Mouse (Mus musculus): ENCODE measurements around the gene Rnf24. TPM values are rescaled to one million over a fixed set of nuclear protein-coding genes. Genes with fewer than 3 reads are reported as not detected.
A peak's percentile ranks its signal among the peaks of the same experiment; 100 is the strongest.
"Not testable (repeated sequence)": the region's sequence is repeated elsewhere in the genome, so short reads cannot be mapped to it uniquely, and the experiment has no call there.

The Rnf24 gene
- polyA plus RNA-seq, 1 experiment from 2014 or later: 7.3 TPM

GRCm38 (mm10) chr2:131300485-131300884, 52.2 kb downstream of the Rnf24 start:
- Histone ChIP-seq H3K27ac (peak overlapping the region; percentile 57), H3K4me1 (peaks cover 18% of the 10 kb centered on the region), H3K36me3 (peaks cover 48% of the 10 kb centered on the region), H3K27me3 (no peaks in the 10 kb centered on the region), H3K9ac (no peak overlapping the region), H3K4me3 (no peak overlapping the region), H3K9me3 (no peaks in the 10 kb centered on the region), H3K4me2 (no peak overlapping the region)
- ATAC-seq (ENCODE audit: insufficient number of reproducible peaks, low FRiP score, low TSS enrichment, low read depth): no peak
- 74% methylated on average over 2 of the region's 2 CpGs for WGBS

GRCm38 (mm10) chr2:131298674-131299073, 54.0 kb downstream of the Rnf24 start:
- not testable (repeated sequence) for H3K27me3 ChIP-seq; H3K4me3 ChIP-seq; ATAC-seq (ENCODE audit: insufficient number of reproducible peaks, low FRiP score, low TSS enrichment, low read depth); H3K4me2 ChIP-seq; H3K9me3 ChIP-seq; H3K9ac ChIP-seq; H3K27ac ChIP-seq
- WGBS: 47% methylated on average over 7 of the region's 7 CpGs
- Histone ChIP-seq H3K4me1 (peaks cover 18% of the 10 kb centered on the region), H3K36me3 (peaks cover 59% of the 10 kb centered on the region)

DNA sequence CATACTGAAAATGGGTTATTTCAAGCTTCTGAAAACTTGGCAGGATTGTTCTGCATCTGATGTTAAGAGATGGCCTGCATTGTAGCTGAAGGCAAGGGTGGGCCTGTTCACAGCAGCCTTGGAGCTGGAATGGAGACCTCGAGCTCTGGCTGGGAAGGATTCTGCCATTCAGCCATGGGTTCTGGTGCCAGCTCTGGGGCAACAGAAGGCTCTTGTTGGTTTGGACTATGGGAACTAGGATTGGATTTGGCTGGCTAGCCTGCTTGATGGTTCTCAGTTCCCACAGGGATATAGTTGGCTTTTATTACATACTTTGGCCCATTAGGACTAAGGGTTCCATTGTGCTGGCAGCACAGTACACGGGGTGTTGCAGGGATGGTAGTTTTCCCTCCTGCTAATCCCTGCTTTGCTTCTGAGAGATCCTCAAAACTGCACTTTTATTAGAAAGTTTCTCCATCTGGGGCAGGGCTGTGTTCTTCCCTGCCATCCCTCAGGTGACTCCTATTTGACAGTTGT, 55.9 kb downstream of the Rnf24 start:
- ATAC-seq (ENCODE audit: insufficient number of reproducible peaks, low FRiP score, low TSS enrichment, low read depth): no peak
- Histone ChIP-seq H3K4me3 (no peak overlapping the region), H3K27me3 (no peaks in the 10 kb centered on the region), H3K9me3 (no peaks in the 10 kb centered on the region), H3K4me2 (no peak overlapping the region), H3K4me1 (peaks cover 11% of the 10 kb centered on the region), H3K9ac (no peak overlapping the region), H3K27ac (no peak overlapping the region), H3K36me3 (peaks cover 63% of the 10 kb centered on the region)
- WGBS: 80% methylated on average over 2 of the region's 2 CpGs

- Histone ChIP-seq H3K4me1 (no peaks in the 10 kb centered on the region), H3K27me3 (no peaks in the 10 kb centered on the region), H3K4me3 (no peak overlapping the region), H3K9me3 (no peaks in the 10 kb centered on the region), H3K27ac (no peak overlapping the region), H3K36me3 (peaks cover 62% of the 10 kb centered on the region), H3K4me2 (no peak overlapping the region), H3K9ac (no peak overlapping the region)
- ATAC-seq (ENCODE audit: insufficient number of reproducible peaks, low FRiP score, low TSS enrichment, low read depth): no peak
Observed at GRCm38 (mm10) chr2:131290669-131291068, 62.0 kb downstream of the Rnf24 start.

GRCm38 (mm10) chr2:131286276-131286675, 66.4 kb downstream of the Rnf24 start:
- H3K4me2 ChIP-seq: no peak overlapping the region
- H3K9me3 ChIP-seq: no peaks in the 10 kb centered on the region
- peaks cover 49% of the 10 kb centered on the region for H3K36me3 ChIP-seq
- H3K27ac ChIP-seq: no peak overlapping the region
- H3K9ac ChIP-seq: no peak overlapping the region
- 57% methylated on average over 1 of the region's 1 CpGs for WGBS
- no peaks in the 10 kb centered on the region for H3K4me1 ChIP-seq
- ATAC-seq (ENCODE audit: insufficient number of reproducible peaks, low FRiP score, low TSS enrichment, low read depth): no peak
- no peaks in the 10 kb centered on the region for H3K27me3 ChIP-seq
- no peak overlapping the region for H3K4me3 ChIP-seq

DNA sequence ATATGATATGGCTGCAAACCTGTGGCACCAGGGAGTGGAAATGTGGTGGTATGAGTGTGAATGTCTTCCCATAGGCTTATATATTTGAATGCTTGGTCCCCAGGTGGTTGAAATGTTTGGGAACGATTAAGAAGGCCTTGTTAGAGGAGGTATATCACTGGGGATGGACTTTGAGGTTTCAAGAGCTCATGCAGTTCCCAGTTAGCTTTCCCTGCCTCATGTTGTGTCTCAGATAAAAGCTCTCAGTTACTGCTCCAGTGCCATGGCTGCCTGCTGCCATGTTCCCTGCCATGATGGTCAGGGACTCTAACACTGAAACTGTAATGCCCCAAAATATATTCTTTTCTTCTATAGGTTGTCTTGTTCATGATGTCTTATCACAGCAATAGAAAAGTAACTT, 71.1 kb downstream of the Rnf24 start:
- no peaks in the 10 kb centered on the region for H3K27me3 ChIP-seq
- H3K4me3 ChIP-seq: no peak overlapping the region
- no peaks in the 10 kb centered on the region for H3K4me1 ChIP-seq
- H3K4me2 ChIP-seq: no peak overlapping the region
- no peaks in the 10 kb centered on the region for H3K9me3 ChIP-seq
- no peak for ATAC-seq (ENCODE audit: insufficient number of reproducible peaks, low FRiP score, low TSS enrichment, low read depth)
- H3K27ac ChIP-seq: no peak overlapping the region
- WGBS: 91% methylated on average over 1 of the region's 1 CpGs
- peaks cover 62% of the 10 kb centered on the region for H3K36me3 ChIP-seq
- H3K9ac ChIP-seq: no peak overlapping the region

DNA sequence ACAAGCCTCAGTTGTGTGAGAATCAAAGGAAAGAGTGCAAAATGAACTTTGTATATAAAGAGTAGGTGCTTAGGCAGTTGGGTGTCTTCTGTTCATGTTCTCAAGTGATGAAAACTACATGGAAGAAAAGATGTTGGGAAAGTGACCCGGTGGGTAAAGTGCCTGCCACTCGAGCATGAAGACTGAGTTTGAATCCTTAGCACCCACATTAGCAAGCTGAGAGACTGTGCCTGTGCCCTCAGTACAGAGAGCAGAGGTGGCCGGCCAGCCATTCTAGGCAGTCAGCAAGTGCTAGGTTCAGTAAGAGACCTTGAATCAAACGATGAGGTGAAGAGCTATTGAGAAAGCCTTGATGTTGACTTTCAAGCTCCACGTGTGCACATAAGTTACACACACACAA, 76.0 kb downstream of the Rnf24 start:
- Histone ChIP-seq H3K4me1 (no peaks in the 10 kb centered on the region), H3K36me3 (peaks cover 67% of the 10 kb centered on the region), H3K27me3 (no peaks in the 10 kb centered on the region), H3K9me3 (no peaks in the 10 kb centered on the region), H3K9ac (no peak overlapping the region), H3K4me2 (no peak overlapping the region), H3K4me3 (no peak overlapping the region), H3K27ac (no peak overlapping the region)
- ATAC-seq (ENCODE audit: insufficient number of reproducible peaks, low FRiP score, low TSS enrichment, low read depth): no peak
- 88% methylated on average over 5 of the region's 5 CpGs for WGBS

GRCm38 (mm10) chr2:131275493-131275892, 77.2 kb downstream of the Rnf24 start:
- 82% methylated on average over 3 of the region's 3 CpGs for WGBS
- Histone ChIP-seq H3K4me1 (no peaks in the 10 kb centered on the region), H3K27ac (no peak overlapping the region), H3K9ac (no peak overlapping the region), H3K27me3 (no peaks in the 10 kb centered on the region), H3K4me3 (no peak overlapping the region), H3K4me2 (no peak overlapping the region), H3K36me3 (peaks cover 55% of the 10 kb centered on the region), H3K9me3 (no peaks in the 10 kb centered on the region)
- ATAC-seq (ENCODE audit: insufficient number of reproducible peaks, low FRiP score, low TSS enrichment, low read depth): no peak

GRCm38 (mm10) chr2:131265056-131265455, 87.6 kb downstream of the Rnf24 start:
- WGBS: 78% methylated on average over 2 of the region's 2 CpGs
- Histone ChIP-seq H3K27me3 (no peaks in the 10 kb centered on the region), H3K36me3 (no peaks in the 10 kb centered on the region), H3K9ac (no peak overlapping the region), H3K4me1 (peaks cover 22% of the 10 kb centered on the region), H3K9me3 (no peaks in the 10 kb centered on the region), H3K27ac (no peak overlapping the region), H3K4me2 (no peak overlapping the region), H3K4me3 (no peak overlapping the region)
- no peak for ATAC-seq (ENCODE audit: insufficient number of reproducible peaks, low FRiP score, low TSS enrichment, low read depth)

GRCm38 (mm10) chr2:131264027-131264426, 88.7 kb downstream of the Rnf24 start:
- peak overlapping the region; percentile 65 for H3K4me2 ChIP-seq
- no peak overlapping the region for H3K27ac ChIP-seq
- no peaks in the 10 kb centered on the region for H3K9me3 ChIP-seq
- H3K27me3 ChIP-seq: no peaks in the 10 kb centered on the region
- H3K4me1 ChIP-seq: peaks cover 22% of the 10 kb centered on the region
- ATAC-seq (ENCODE audit: insufficient number of reproducible peaks, low FRiP score, low TSS enrichment, low read depth): no peak
- 61% methylated on average over 6 of the region's 6 CpGs for WGBS
- H3K9ac ChIP-seq: no peak overlapping the region
- no peaks in the 10 kb centered on the region for H3K36me3 ChIP-seq
- peak overlapping the region; percentile 88 for H3K4me3 ChIP-seq

DNA sequence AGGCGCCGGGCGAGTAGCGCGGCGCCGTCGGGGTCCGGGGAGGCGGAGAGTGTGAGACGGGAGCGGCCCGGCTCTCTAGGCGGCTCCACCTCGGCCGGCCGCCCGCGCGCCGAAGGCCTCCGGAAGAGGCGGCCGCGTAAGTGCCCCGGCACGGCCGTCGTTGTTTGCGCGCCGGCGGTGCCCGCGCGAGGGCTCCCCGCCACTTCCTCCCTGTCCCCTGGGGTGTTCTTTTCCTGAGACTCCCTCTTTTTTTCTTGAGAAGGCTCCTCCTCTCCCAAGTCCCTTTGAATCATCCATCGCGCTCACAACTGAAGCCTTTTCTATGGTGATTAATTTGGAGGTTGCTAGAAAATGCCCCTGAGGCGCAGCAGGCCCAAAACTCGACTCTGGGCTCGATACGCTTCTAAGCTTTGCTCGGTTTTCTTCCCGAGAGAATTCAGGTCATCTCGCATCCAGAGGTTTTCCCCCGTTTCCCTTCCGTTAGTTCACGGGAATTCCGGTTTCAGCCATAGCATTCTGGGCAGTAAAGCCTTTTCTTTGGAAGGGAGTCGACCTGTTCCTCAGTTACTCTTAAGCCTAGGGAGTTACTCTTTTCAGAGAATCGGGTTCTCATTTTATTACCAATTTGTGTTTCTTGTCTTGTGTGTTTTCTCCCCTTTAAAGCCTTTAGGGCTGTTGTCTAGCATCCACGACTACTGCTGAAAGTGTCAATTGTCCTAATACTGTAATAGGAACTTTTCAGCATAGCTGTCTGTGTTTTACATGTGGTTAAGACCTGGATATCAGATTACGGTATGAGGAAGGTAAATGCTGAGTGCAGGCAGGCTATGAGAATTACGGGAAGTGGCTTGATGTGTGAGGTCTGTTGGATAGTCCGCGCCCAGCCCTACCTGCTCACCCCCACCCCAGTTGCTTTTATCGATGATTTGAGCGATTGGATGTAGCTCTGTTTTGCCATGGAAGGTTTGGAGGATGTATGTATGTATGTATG, 89.7 kb downstream of the Rnf24 start:
- H3K9ac ChIP-seq: peak overlapping the region; percentile 98
- no peaks in the 10 kb centered on the region for H3K9me3 ChIP-seq
- peak overlapping the region; percentile 88 for H3K4me3 ChIP-seq
- H3K4me2 ChIP-seq: peak overlapping the region; percentile 65
- H3K4me1 ChIP-seq: peaks cover 22% of the 10 kb centered on the region
- peak; percentile 78 for ATAC-seq (ENCODE audit: insufficient number of reproducible peaks, low FRiP score, low TSS enrichment, low read depth)
- H3K27ac ChIP-seq: peak overlapping the region; percentile 100
- under 1% methylated on average over 48 of the region's 59 CpGs for WGBS
- H3K27me3 ChIP-seq: no peaks in the 10 kb centered on the region
- no peaks in the 10 kb centered on the region for H3K36me3 ChIP-seq

- under 1% methylated on average over 47 of the region's 49 CpGs for WGBS
- peak within 1 kb of the TSS; percentile 88 for H3K4me3 ChIP-seq
- H3K27me3 ChIP-seq: no peaks in the 10 kb centered on the region
- no peaks in the 10 kb centered on the region for H3K36me3 ChIP-seq
- no peaks in the 10 kb centered on the region for H3K9me3 ChIP-seq
- H3K4me1 ChIP-seq: peaks cover 22% of the 10 kb centered on the region
- peak within 1 kb of the TSS; percentile 100 for H3K27ac ChIP-seq
- ATAC-seq (ENCODE audit: insufficient number of reproducible peaks, low FRiP score, low TSS enrichment, low read depth): peak; percentile 99
- peak within 1 kb of the TSS; percentile 98 for H3K9ac ChIP-seq
- peak within 1 kb of the TSS; percentile 65 for H3K4me2 ChIP-seq
Observed at GRCm38 (mm10) chr2:131262213-131262672, 90.4 kb downstream of the Rnf24 start, which contains the start of gene Pank2. TSS of gene Pank2 (plus strand) at chr2:131262495.
